In the genomic region with DNA sequence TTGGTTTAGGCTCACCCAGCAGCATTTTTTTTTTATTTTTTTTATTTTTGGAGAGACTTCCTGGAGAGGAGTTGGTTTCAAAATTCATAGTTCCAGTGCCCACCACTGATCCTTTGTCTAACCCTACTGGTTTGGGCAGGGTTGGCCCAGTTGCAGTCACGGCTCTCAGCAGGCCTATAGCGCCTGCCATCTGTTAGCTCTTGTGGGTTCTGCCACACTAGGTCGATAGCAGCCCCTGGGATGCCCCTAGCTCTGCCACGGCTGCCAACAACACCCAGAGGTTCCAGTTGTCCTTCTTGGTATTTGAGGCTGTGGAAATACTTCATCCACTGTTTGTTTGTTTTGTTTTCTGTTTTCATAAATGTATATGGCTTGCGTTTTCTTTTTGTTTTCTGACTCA, we compare ENCODE assay signal across 26 mouse cellular contexts.
A peak's percentile ranks its signal among the peaks of the same experiment; 100 is the strongest.
DNase-seq lines count a peak whose midpoint lies in the region; ATAC-seq and TF ChIP-seq lines count a peak whose summit lies in the region.
"Had no signal": no experiment of that assay in that cellular context is flagged by ENCODE, and none has a peak within 500 bp of the region (broad histone marks: within the 10 kb centered on the region; RNA-seq: fewer than 3 reads in every experiment).

No protein-coding gene starts in this region.

- peak; percentile 58 for DNase-seq in cerebellum, adult 11-12 months
- DNase-seq in cerebellum, adult 2 months, result peak; percentile 47 to 71
- DNase-seq in cerebellum, postnatal 10 days, result peak; percentile 60 to 87
- DNase-seq in layer of hippocampus, adult 9-10 months (ENCODE audit: low spot score), result no peak
- DNase-seq in kidney, adult 18-20 months, result no peak
- DNase-seq: adrenal gland, postnatal 14 days; B cell, adult 2 months; embryo, embryonic 11 days; gastrocnemius, adult 2 months; gastrocnemius, postnatal 25 days; heart, postnatal 14 days; kidney, adult 2 months had no signal

- H3K27ac ChIP-seq in hindbrain, embryonic 15.5 days (replicated peaks), result 0 out of 2 replicates have a peak overlapping the region, but pooled peaks have one; percentile 14
- no peak overlapping the region for H3K27ac ChIP-seq in hindbrain, embryonic 16.5 days (ENCODE audit: low read depth, low read length)
- no peak overlapping the region for H3K27ac ChIP-seq in cerebellum, adult 2 months (ENCODE audit: insufficient read depth, low read length)
- H3K27ac ChIP-seq: embryonic facial prominence, embryonic 15.5 days; forebrain, embryonic 10.5 days; gastrocnemius, adult 2 months; heart, embryonic 15.5 days; hindbrain, embryonic 10.5 days; intestine, embryonic 15.5 days; kidney, embryonic 15.5 days had no signal

- no peak overlapping the region for H3K9ac ChIP-seq in hindbrain, embryonic 15.5 days
- H3K9ac ChIP-seq in hindbrain, embryonic 16.5 days (ENCODE audit: low read depth, low read length), result no peak overlapping the region
- H3K9ac ChIP-seq: embryonic facial prominence, embryonic 15.5 days; heart, embryonic 15.5 days; intestine, embryonic 15.5 days; kidney, embryonic 15.5 days had no signal

- H3K9me3 ChIP-seq in hindbrain, embryonic 15.5 days, result no peaks in the 10 kb centered on the region
- no peaks in the 10 kb centered on the region for H3K9me3 ChIP-seq in hindbrain, embryonic 16.5 days (ENCODE audit: control insufficient read depth, low read length)
- H3K9me3 ChIP-seq: embryonic facial prominence, embryonic 15.5 days; forebrain, embryonic 10.5 days; G1E; heart, embryonic 15.5 days; hindbrain, embryonic 10.5 days; intestine, embryonic 15.5 days; kidney, embryonic 15.5 days had no signal

- no peak for TF ChIP-seq CTCF in cerebellum, adult 2 months (IDR thresholded peaks at IDR 0.05; ENCODE audit: borderline replicate concordance, insufficient read depth, low read depth, low read length)

- whole genome bisulfite sequencing in hindbrain, embryonic 15.5 days, result 78% methylated on average over 5 of the region's 5 CpGs
- WGBS in hindbrain, embryonic 16.5 days, result 70% methylated on average over 5 of the region's 5 CpGs
- 45% methylated on average over 5 of the region's 5 CpGs for WGBS in cerebellum, adult 2 months

- ATAC-seq in cerebellum, adult (ENCODE audit: insufficient number of reproducible peaks, low FRiP score, low TSS enrichment), result no peak
- ATAC-seq in hindbrain, embryonic 15.5 days (ENCODE audit: low FRiP score, low read depth), result no peak
- no peak for ATAC-seq in hindbrain, embryonic 16.5 days
- ATAC-seq: CD4-positive, CD25-positive, alpha-beta regulatory T cell, adult 4 months; forebrain, embryonic 14.5 days; intestine, embryonic 15.5 days had no signal

- H3K4me2 ChIP-seq in hindbrain, embryonic 15.5 days, result no peak overlapping the region
- H3K4me2 ChIP-seq in hindbrain, embryonic 16.5 days (ENCODE audit: low read length), result no peak overlapping the region
- H3K4me2 ChIP-seq: embryonic facial prominence, embryonic 15.5 days; heart, embryonic 11.5 days; intestine, embryonic 15.5 days; kidney, embryonic 15.5 days had no signal

- H3K4me3 ChIP-seq in hindbrain, embryonic 15.5 days, result no peak overlapping the region
- H3K4me3 ChIP-seq in hindbrain, embryonic 16.5 days (ENCODE audit: low read length), result no peak overlapping the region
- no peak overlapping the region for H3K4me3 ChIP-seq in cerebellum, adult 2 months (replicated peaks; ENCODE audit: insufficient read depth, low read depth, low read length)
- H3K4me3 ChIP-seq: embryonic facial prominence, embryonic 15.5 days; erythroblast, embryonic 14.5 days; forebrain, embryonic 10.5 days; gastrocnemius, adult 2 months; heart, embryonic 15.5 days; hindbrain, embryonic 10.5 days; intestine, embryonic 15.5 days; kidney, embryonic 15.5 days had no signal

- no peaks in the 10 kb centered on the region for H3K36me3 ChIP-seq in hindbrain, embryonic 15.5 days
- no peaks in the 10 kb centered on the region for H3K36me3 ChIP-seq in hindbrain, embryonic 16.5 days (ENCODE audit: control insufficient read depth, insufficient read depth, low read length)
- H3K36me3 ChIP-seq: embryonic facial prominence, embryonic 15.5 days; forebrain, embryonic 10.5 days; G1E; heart, embryonic 15.5 days; hindbrain, embryonic 10.5 days; intestine, embryonic 15.5 days; kidney, embryonic 15.5 days had no signal

- no peak for TF ChIP-seq POLR2A in cerebellum, adult 2 months (IDR thresholded peaks at IDR 0.05; ENCODE audit: borderline replicate concordance, insufficient read depth, low read length)

- H3K27me3 ChIP-seq in hindbrain, embryonic 15.5 days, result no peaks in the 10 kb centered on the region
- H3K27me3 ChIP-seq in hindbrain, embryonic 16.5 days (replicated peaks; ENCODE audit: control insufficient read depth, insufficient read depth, low read length), result no peaks in the 10 kb centered on the region
- H3K27me3 ChIP-seq in cerebellum, adult 2 months (ENCODE audit: control insufficient read depth, insufficient read depth, low read length), result no peaks in the 10 kb centered on the region
- H3K27me3 ChIP-seq: embryonic facial prominence, embryonic 15.5 days; heart, embryonic 15.5 days; intestine, embryonic 15.5 days; kidney, embryonic 15.5 days had no signal

- peaks cover 22% of the 10 kb centered on the region for H3K4me1 ChIP-seq in hindbrain, embryonic 15.5 days (replicated peaks)
- peaks cover 14% of the 10 kb centered on the region for H3K4me1 ChIP-seq in hindbrain, embryonic 16.5 days (ENCODE audit: control insufficient read depth, insufficient read depth, low read depth, low read length)
- H3K4me1 ChIP-seq in cerebellum, adult 2 months (ENCODE audit: control insufficient read depth, insufficient read depth, low read length), result peaks cover 37% of the 10 kb centered on the region

Comparison
In these comparisons a context has a peak if more than half of its experiments do, and no peak if none do; other contexts are left out.
1. DNase-seq: peak in cerebellum, adult 11-12 months (single experiment), cerebellum, adult 2 months (2 of 2) and cerebellum, postnatal 10 days (2 of 2); none in layer of hippocampus, adult 9-10 months (single experiment) and kidney, adult 18-20 months (single experiment).